Mouse (Mus musculus): ENCODE results near the gene B3galt6.

- TF ChIP-seq ZNF384 (IDR thresholded peaks at IDR 0.05; ENCODE audit: low read depth, low read length) (no peak), ZC3H11A (IDR thresholded peaks at IDR 0.05; ENCODE audit: borderline replicate concordance, low read depth, low read length) (no peak)
Observed at GRCm38 (mm10) chr4:156023520-156023919, 31.1 kb upstream of the B3galt6 start.

Data from ES-E14 (cell line).